Mouse (Mus musculus): ENCODE data around the gene Bmpr1a.

- TF ChIP-seq ZC3H11A (IDR thresholded peaks at IDR 0.05; ENCODE audit: borderline replicate concordance, low read depth, low read length) (no peak), HCFC1 (IDR thresholded peaks at IDR 0.05; ENCODE audit: borderline replicate concordance, insufficient read depth, low read length) (no peak), MAFK (IDR thresholded peaks at IDR 0.05; ENCODE audit: insufficient read depth, low read depth, low read length) (no peak), CHD2 (IDR thresholded peaks at IDR 0.05; ENCODE audit: low read depth, low read length) (no peak)
Observed at GRCm38 (mm10) chr14:34429069-34429468, 74.1 kb downstream of the Bmpr1a start.

Measured in ES-E14 (cell line).